Mouse (Mus musculus): ENCODE data around the gene Rela.

- TF ChIP-seq CTCF (IDR thresholded peaks at IDR 0.05; ENCODE audit: low read depth) (no peak), EP300 (optimal IDR thresholded peaks at IDR 0.05) (no peak)
Observed at GRCm38 (mm10) chr19:5641641-5642040, 4.4 kb downstream of the Rela start.

Data from stomach, postnatal 0 days (tissue).